Comparison of ENCODE assay signal across 23 mouse cellular contexts in genomic region chr1:86912481-86912880, GRCm38 (mm10).
A peak's percentile ranks its signal among the peaks of the same experiment; 100 is the strongest.
DNase-seq lines count a peak whose midpoint lies in the region; ATAC-seq lines count a peak whose summit lies in the region.
"Had no signal": no experiment of that assay in that cellular context is flagged by ENCODE, and none has a peak within 500 bp of the region (broad histone marks: within the 10 kb centered on the region; RNA-seq: fewer than 3 reads in every experiment).

No protein-coding gene starts in this region.

- WGBS in hindbrain, embryonic 14.5 days: 81% methylated on average over 2 of the region's 2 CpGs

- no peak overlapping the region for H3K4me3 ChIP-seq in hindbrain, embryonic 14.5 days (replicated peaks; ENCODE audit: low read length)

- no peaks in the 10 kb centered on the region for H3K4me1 ChIP-seq in hindbrain, embryonic 14.5 days (replicated peaks; ENCODE audit: control insufficient read depth, insufficient read depth, low read length)

- ATAC-seq in frontal cortex, adult (ENCODE audit: low TSS enrichment): peak; percentile 64
- ATAC-seq in hindbrain, embryonic 14.5 days (ENCODE audit: low FRiP score): no peak
- ATAC-seq: activated CD4-positive, CD25-positive, alpha-beta regulatory T cell, adult 4 months; CD4-positive, CD25-positive, alpha-beta regulatory T cell, adult 4 months; Patski had no signal

- no peaks in the 10 kb centered on the region for H3K27me3 ChIP-seq in hindbrain, embryonic 14.5 days (ENCODE audit: control insufficient read depth, insufficient read depth, low read length)
- H3K27me3 ChIP-seq: CH12.LX, Patski had no signal

- no peak overlapping the region for H3K27ac ChIP-seq in hindbrain, embryonic 14.5 days

- no peaks in the 10 kb centered on the region for H3K36me3 ChIP-seq in hindbrain, embryonic 14.5 days (replicated peaks; ENCODE audit: control insufficient read depth, insufficient read depth)

- H3K9me3 ChIP-seq in hindbrain, embryonic 14.5 days (ENCODE audit: control insufficient read depth, low read length): no peaks in the 10 kb centered on the region
- H3K9me3 ChIP-seq: G1E had no signal

- no peak overlapping the region for H3K4me2 ChIP-seq in hindbrain, embryonic 14.5 days (replicated peaks)

- no peak overlapping the region for H3K9ac ChIP-seq in hindbrain, embryonic 14.5 days

- DNase-seq in frontal cortex, adult 2 months (ENCODE audit: extremely low spot score in 1 of 2, low spot score in 1 of 2): no peak
- peak; percentile 80 for DNase-seq in heart, adult 11 months
- DNase-seq in heart, adult 18-20 months: no peak
- peak; percentile 15 for DNase-seq in right cerebral cortex, adult 18-20 months
- no peak for DNase-seq in right cerebral cortex, postnatal 14 days
- DNase-seq in brain, adult 2 months (ENCODE audit: low read depth, low spot score): peak; percentile 37
- DNase-seq in hindbrain, embryonic 14.5 days (ENCODE audit: low spot score): no peak
- DNase-seq: adrenal gland, adult 2 months; adrenal gland, adult 8-10 months; adrenal gland, postnatal 10 days; adrenal gland, postnatal 14 days; adrenal gland, postnatal 25 days; adrenal gland, postnatal 36 days; B cell, adult 2 months; cerebellum, adult 11 months; cerebellum, adult 11-12 months; cerebellum, adult 18-20 months had no signal

Comparison
In these comparisons a context has a peak if more than half of its experiments do, and no peak if none do; other contexts are left out.
1. DNase-seq: peak in heart, adult 11 months (single experiment), right cerebral cortex, adult 18-20 months (single experiment) and brain, adult 2 months (single experiment); none in frontal cortex, adult 2 months (0 of 2), heart, adult 18-20 months (0 of 2), right cerebral cortex, postnatal 14 days (single experiment) and hindbrain, embryonic 14.5 days (single experiment).